Mouse (Mus musculus): ENCODE measurements at regions not wholly inside any gene's neighbourhood (a gene's known extent, or its start where the extent isn't known, plus 50 kb on each side); places are given as distances from the start of the nearest gene placed in this dataset.

DNA sequence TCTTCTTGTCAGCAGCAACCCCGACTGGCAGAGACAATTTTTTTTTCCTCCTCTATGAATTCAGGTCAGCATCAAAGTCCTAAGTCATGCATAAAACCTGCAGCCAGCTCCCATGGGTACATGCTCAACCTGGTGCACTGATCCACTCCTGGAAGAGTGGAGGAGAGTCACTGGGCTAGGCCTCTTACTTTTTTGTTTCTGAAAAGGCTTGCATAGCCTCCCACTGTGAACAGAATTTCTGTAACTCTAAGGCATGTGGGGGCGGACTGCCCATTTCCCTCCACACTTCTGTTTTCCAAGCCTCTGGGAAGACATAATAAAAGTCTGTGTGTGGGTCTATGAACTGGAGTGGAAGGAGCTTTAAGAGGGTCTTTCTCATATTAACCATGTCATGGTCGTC, 218.8 kb downstream of the Gpat3 start:
- TF ChIP-seq SIN3A (IDR thresholded peaks at IDR 0.05; ENCODE audit: low read length) (no peak), POLR2A (IDR thresholded peaks at IDR 0.05; ENCODE audit: low read depth, low read length) (no peak), CTCF (conservative IDR thresholded peaks at IDR 0.05 in 1 of 2, IDR thresholded peaks at IDR 0.05 in 1 of 2; ENCODE audit: low read depth in 2 of 2, low read length in 2 of 2) (no peak), ZC3H11A (IDR thresholded peaks at IDR 0.05; ENCODE audit: low read depth, low read length) (no peak), MYC (IDR thresholded peaks at IDR 0.05; ENCODE audit: low read depth, low read length) (no peak), RAD21 (IDR thresholded peaks at IDR 0.05; ENCODE audit: low read depth, low read length) (no peak), SMC3 (IDR thresholded peaks at IDR 0.05; ENCODE audit: low read depth, low read length) (no peak), USF1 (IDR thresholded peaks at IDR 0.05; ENCODE audit: low read depth, low read length) (no peak)

Measured in CH12.LX (cell line).